Mouse (Mus musculus) embryo, embryonic 9.5 days (tissue): ENCODE measurements around the gene Csnk2a2.
A peak's percentile ranks its signal among the peaks of the same experiment; 100 is the strongest.

ENCODE experiments used
- DNase-seq: peaks from one replicate; pipeline ENCODE4 v3.0.0-alpha.2; 2017; ENCODE audit errors: extremely low spot score

Gene Csnk2a2

DNA sequence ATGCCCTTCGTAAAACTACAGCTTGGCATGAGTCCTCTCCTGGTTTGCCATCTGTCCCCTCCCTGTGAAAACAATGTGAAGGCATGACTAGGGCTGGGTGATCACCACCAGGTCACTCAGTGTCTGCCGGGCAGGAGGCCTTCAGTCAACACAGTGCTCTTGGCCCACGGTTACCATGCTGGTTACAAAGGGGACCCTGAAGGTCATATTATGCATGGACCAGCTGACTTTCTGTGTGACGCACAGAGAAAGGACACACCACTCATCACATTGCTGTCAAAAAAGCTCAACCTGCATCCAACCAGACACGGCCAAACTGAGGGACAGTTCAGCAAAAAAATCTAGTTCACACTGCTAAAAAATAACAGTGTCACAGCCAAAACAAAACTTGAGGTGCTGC is at the start of gene Csnk2a2:
Csnk2a2 (minus strand) TSS at position 34 of the 400 bp plus-strand sequence.
- DNase-seq: no peak

- no peak for DNase-seq
Observed at GRCm38 (mm10) chr8:95539487-95539886, 49.6 kb upstream of the Csnk2a2 start.

- DNase-seq: peak; percentile 65
Observed at GRCm38 (mm10) chr8:95533584-95534387, 43.9 kb upstream of the Csnk2a2 start, which contains the start of gene Ccdc113. Gene Ccdc113 (plus strand): TSS chr8:95534085.

DNA sequence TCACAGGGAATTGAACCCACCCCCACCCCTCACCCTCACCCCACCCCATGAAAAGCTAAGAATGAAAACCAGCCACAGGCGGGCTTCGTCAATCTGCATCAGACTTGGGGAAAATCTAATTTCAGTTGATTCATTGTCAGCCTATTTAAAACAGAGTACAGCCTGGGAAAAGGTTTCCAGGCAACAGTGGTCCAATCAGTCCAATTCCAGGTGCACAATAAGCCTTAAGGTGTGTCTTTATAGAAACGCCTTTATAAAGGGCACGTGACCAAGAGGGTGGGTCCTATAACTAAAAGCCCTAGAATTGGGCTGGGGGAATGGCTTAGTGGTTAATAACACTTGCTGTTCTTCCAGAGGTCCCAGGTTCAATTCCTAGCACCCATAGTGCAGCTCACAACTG is 42.4 kb upstream of the Csnk2a2 start:
- no peak for DNase-seq

GRCm38 (mm10) chr8:95528750-95529310 is 39.0 kb upstream of the Csnk2a2 start:
- no peak for DNase-seq

GRCm38 (mm10) chr8:95528194-95528593 is 38.4 kb upstream of the Csnk2a2 start:
- no peak for DNase-seq

DNA sequence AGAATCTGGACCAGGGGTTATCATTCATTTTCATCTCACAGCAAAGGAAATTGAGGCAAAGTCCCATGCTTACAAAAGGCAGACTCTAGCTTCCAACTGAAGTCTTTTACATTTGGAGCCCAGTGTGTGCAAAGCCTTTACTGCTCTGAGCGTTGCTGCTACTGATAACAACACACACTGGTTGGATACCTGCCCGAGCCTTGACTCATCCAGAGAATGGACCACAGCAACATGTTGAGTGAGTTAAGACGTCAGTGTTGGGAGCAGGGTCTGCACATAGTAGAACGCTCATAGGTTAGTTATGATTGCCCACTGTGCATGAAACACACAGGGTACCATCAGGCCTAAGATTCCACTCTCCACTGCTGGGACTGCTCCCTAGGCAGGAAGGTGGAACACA is 34.2 kb upstream of the Csnk2a2 start:
- DNase-seq: no peak

DNA sequence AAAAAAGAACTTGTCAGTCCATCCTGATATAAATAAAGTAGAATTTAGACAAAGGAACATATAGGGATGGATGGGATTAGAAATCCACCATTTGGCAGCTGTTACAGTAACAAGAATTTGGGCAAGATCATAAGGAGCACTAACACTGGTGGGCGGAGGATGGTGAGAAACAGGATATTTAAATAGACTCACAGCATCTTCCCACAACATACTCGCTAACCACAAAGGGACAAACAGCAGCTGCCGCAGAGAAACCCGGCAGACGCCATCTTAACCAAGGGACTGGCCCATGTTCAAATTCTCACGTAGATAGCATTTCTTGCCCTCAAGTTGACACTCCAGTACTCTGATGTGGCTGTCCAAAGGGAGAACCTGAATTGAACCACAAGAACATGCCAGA is 27.1 kb upstream of the Csnk2a2 start:
- DNase-seq: no peak

GRCm38 (mm10) chr8:95513219-95513618 is 23.4 kb upstream of the Csnk2a2 start:
- DNase-seq: no peak

- DNase-seq: no peak
Observed at GRCm38 (mm10) chr8:95512257-95512656, 22.4 kb upstream of the Csnk2a2 start.

DNA sequence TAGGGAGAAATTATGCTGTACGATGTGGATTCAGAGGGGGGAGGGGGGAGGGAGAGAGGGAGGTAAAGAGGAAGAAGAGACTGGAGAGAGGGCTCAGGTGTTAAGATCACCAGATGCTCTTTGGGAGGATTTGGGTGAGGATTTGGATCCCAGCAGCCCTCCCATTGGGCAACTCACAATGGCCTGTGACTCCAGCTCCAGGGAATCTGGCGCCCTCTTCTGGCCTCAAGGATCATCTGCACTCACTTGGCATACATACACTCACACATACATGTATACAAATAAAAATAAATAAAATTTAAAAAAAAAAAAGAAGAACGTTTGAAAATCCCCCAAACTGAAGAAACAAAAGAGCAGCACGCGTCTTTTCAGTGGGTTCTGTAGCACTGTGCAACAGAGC is 16.4 kb upstream of the Csnk2a2 start:
- DNase-seq: no peak

DNA sequence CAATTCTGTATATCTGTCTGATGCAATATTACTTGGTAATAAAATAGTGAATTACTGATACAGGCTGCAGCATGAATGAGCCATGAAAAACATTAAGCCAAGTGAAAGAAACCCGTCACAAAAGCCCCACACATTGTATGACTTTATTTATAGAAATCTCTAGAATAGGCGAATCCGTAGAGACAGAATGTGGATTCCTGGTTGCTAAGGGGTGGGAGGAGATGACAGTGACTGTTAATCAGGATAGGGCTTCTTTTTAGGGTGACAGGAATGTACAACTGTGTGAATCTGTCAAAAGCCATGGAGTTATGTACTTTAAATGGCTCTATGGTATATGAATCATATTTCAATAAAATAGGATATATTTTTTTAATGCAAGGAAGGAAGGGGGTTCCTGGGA is 15.8 kb upstream of the Csnk2a2 start:
- no peak for DNase-seq

DNA sequence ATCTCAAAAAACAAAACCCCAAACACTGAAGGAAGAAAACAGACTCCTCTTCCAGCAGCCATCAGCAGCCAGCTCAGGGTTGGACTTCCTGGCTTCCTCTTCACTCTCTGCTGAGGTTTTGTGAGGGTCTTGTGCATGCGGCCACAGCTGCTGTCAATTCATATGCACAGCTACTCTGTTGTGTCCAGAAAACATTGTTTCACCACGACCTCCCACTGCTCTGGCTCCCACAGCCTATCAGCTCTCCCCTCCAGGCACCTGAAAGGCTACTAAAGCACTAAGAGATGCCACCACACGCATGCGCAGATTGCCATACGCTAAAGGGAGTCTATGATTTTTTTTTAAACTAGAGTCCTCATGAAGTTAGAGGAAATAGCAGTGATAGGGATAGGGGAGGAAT is 15.0 kb upstream of the Csnk2a2 start:
- DNase-seq: no peak

DNA sequence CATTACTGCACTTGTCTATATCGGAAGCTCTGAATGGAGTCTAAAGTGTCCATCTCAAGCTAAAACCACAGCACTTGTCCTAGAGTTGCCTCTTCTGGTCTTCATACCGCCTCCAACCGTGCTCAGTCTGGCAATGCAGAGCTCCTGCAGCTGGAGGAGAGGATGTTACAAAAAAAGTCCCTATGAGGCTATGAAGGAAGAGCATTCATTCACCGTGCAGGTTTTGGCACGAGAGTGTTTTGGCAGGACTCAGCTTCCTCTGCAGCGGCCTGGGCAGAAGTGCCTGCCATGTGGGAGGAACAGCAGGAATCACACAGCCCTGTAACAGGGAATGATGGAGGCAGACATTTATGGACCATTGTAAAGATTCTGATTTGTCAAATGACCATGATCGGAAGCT is 12.6 kb upstream of the Csnk2a2 start:
- DNase-seq: no peak

GRCm38 (mm10) chr8:95500436-95500835 is 10.6 kb upstream of the Csnk2a2 start:
- DNase-seq: no peak

DNA sequence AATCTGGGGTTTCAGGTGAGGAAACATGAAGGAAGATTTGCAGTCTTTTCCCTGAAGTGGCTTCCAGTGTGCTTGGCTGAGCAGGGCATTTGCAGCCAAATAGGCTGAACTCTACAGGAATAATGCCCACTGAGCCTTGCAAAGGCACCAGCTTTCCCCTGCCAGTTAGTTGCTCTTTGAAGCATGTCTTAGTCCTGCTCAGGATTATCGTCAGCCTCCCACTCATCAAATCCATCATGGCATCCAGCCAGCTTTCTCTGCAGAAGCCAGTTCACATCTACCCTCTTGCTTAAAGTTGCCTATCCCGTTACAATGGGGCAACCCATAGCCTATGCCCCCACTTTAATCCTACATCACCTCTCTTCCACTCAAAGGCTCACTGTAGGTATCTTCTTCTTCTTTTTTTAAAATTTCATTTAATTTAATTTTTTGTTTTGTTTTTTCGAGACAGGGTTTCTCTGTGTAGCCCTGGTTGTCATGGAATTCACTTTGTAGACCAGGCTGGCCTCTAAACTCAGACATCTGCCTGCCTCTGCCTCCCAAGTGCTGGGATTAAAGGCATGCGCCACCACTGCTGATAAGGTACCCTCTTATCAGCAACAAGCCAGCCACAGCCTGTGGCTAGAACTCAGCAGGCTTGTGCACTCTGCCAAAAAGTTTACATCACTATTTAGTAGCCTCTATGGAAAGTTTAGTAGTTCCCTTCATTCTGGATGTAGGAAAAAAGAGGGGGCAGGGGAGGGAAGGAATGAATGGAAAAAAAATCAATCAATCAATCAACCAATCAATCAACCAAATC is 9.6 kb upstream of the Csnk2a2 start:
- no peak for DNase-seq

DNA sequence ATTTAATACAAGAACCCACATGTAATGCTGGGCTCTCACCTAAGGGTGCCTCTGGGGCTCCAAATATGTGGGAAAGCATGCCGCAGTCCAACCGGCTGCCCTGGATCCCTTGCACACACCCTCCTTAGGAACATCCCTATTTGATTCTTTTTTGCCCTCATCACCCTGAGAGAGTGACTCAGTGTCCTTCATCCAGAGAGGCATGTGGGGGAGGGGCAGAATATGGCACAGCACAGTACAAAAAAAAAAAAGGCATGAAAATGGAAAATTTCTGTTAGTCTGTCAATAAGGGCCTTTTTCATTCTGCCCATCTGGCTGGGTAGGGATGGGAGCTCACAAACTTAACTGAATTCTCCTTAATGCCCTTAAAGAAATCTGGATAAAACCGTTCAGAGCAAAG is 8.0 kb upstream of the Csnk2a2 start:
- no peak for DNase-seq

DNA sequence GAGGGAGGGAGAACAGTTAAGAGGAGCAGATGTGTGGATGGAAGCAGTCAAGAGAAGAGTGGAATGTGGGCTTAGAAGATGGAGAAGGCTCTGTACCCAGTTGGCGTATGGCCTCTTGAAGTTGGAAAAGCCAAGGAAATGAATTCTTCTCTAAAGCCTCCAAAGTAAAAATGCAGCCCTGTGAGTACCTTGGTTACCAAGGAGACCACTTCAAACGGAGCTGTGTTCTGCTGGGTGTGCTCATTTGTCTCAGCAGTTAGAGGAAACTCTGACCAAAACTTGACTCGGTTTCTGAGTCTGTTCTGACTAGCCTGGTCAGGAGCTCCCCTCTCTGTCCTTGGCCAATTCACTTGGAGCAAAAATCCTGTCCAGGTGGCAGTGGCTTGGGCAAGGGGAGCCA is 6.6 kb upstream of the Csnk2a2 start:
- no peak for DNase-seq

DNA sequence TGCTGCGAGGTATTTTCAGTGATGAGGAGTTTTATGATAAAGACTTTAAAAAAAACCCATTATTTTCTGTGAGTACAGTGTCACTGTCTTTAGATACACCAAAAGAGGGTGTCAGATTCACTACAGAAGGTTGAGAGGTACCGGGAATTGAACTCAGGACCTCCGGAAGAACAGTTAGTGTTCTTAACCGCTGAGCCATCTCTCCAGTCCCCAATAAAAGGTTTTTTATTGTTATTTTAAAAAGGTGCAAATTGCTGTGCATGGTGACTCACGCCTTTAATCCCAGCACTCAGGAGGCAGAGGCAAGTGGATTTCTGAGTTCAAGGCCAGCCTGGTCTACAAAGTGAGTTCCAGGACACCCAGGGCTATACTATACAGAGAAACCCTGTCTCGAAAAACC is 5.6 kb upstream of the Csnk2a2 start:
- DNase-seq: no peak

DNA sequence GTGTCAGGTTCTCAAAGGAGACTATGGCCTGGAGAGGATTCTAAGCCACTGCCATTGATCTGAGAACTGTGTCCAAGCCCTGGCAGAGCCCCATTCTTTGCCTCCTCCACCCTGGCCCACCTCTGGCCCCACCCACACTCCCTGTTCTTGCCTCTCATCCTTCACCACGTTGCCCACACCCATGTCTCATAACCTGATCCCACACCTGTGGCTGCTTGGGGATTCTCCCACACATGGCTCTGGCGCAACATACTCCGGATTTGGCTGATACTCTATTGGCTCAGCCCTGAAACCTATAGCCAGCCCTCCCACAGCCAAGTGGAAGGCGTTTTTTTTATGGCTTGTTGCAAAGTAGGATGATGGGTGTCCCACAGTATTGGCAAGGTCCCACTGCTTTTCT is 2.2 kb upstream of the Csnk2a2 start:
- DNase-seq: no peak

DNA sequence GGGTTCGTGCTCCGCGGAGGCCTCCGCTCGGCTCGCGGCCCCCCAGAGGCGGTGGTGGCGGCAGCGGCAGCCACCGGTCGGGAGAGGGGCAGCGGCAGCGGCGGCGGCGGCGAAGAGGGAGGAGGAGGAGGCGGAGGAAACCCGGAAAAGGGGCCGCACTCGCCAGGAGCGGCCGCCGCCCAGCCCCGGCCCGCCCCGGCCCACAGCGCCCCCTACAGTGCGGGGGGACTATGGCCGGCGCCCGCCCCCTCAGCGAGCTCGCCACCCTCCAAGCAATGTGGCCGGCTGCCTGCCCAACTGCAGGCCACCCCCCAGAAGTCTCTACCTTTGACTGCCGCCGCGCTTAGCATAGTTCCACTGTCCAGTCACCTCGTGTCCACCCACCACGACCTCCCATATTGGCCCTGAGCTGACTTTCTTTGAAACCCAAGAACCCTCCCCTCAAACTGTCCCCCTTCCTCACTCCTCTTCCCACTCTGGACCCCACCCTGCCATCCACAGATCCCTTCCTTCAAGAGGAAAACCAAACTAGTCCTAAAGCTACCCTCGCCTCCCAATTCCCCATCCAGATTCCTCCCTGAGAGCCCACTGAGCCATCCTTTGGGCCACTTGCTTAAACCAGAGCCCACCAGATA is 1.0 kb downstream of the Csnk2a2 start:
- DNase-seq: peak; percentile 91
